Mouse (Mus musculus): ENCODE data around the gene Asb13. TPM values are rescaled to one million over a fixed set of nuclear protein-coding genes. Genes with fewer than 3 reads are reported as not detected.

Gene Asb13
- total and polyA plus RNA-seq, 2 experiments from 2014 or later = 2.2 to 4.3 TPM

GRCm38 (mm10) chr13:3633131-3633530, 701 bp upstream of the Asb13 start:
- Histone ChIP-seq H3K27me3 (ENCODE audit: control insufficient read depth, insufficient read depth, low read length) (no peaks in the 10 kb centered on the region), H3K4me1 (ENCODE audit: control insufficient read depth, insufficient read depth) (no peaks in the 10 kb centered on the region), H3K36me3 (replicated peaks; ENCODE audit: control insufficient read depth, insufficient read depth, low read length) (no peaks in the 10 kb centered on the region), H3K4me2 (ENCODE audit: low read depth, low read length) (no peak overlapping the region), H3K4me3 (ENCODE audit: low read depth, low read length) (no peak overlapping the region; the same call in 1 of the 2 replicates), H3K27ac (ENCODE audit: low read depth) (no peak overlapping the region), H3K9me3 (replicated peaks; ENCODE audit: control insufficient read depth, low read length) (no peaks in the 10 kb centered on the region), H3K9ac (replicated peaks; ENCODE audit: low read depth, low read length) (no peak overlapping the region)
- WGBS = 29% methylated on average over 6 of the region's 6 CpGs
- no peak for TF ChIP-seq EP300 (IDR thresholded peaks at IDR 0.05; ENCODE audit: low read depth)
- no peak for TF ChIP-seq CTCF (IDR thresholded peaks at IDR 0.05; ENCODE audit: low read depth)
- no peak for DNase-seq (ENCODE audit: low spot score)
- ATAC-seq (ENCODE audit: insufficient read depth, low read depth) = no peak

DNA sequence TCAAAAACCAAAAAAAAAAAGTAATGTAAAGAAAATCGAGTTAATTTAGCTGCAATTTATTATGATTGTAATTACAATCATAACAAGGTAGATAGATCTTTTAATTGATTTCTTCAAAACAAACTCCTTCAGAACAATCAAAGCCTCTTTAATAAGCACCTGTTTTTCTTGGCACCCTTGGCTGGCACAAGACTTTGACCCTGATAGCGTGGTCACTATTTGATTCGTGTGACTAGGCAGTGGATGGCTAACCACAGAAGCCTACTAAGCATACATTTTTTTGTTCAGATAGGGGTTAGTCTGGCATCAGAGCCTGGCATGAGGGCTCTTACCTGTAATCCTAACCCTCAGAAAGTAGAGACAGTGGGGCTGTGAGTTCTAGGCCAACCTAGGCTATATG, 1.2 kb downstream of the Asb13 start:
- Histone ChIP-seq H3K27ac (ENCODE audit: low read depth) (no peak overlapping the region), H3K4me1 (ENCODE audit: control insufficient read depth, insufficient read depth) (no peaks in the 10 kb centered on the region), H3K4me2 (ENCODE audit: low read depth, low read length) (no peak overlapping the region), H3K36me3 (replicated peaks; ENCODE audit: control insufficient read depth, insufficient read depth, low read length) (no peaks in the 10 kb centered on the region), H3K9ac (replicated peaks; ENCODE audit: low read depth, low read length) (no peak overlapping the region), H3K9me3 (replicated peaks; ENCODE audit: control insufficient read depth, low read length) (no peaks in the 10 kb centered on the region), H3K4me3 (ENCODE audit: low read depth, low read length) (no peak overlapping the region), H3K27me3 (ENCODE audit: control insufficient read depth, insufficient read depth, low read length) (no peaks in the 10 kb centered on the region)
- no peak for TF ChIP-seq EP300 (IDR thresholded peaks at IDR 0.05; ENCODE audit: low read depth)
- no peak for TF ChIP-seq CTCF (IDR thresholded peaks at IDR 0.05; ENCODE audit: low read depth)
- WGBS = 83% methylated on average over 3 of the region's 3 CpGs
- DNase-seq (ENCODE audit: low spot score) (no peak), ATAC-seq (ENCODE audit: insufficient read depth, low read depth) (no peak)

- DNase-seq (ENCODE audit: low spot score) = no peak
- TF ChIP-seq EP300 (IDR thresholded peaks at IDR 0.05; ENCODE audit: low read depth) (no peak), CTCF (IDR thresholded peaks at IDR 0.05; ENCODE audit: low read depth) (no peak)
- Histone ChIP-seq H3K4me3 (ENCODE audit: low read depth, low read length) (peak overlapping the region; percentile 10; the same call in 1 of the 2 replicates), H3K4me2 (ENCODE audit: low read depth, low read length) (peak overlapping the region; percentile 26; the same call in 1 of the 2 replicates), H3K36me3 (replicated peaks; ENCODE audit: control insufficient read depth, insufficient read depth, low read length) (no peaks in the 10 kb centered on the region), H3K9ac (replicated peaks; ENCODE audit: low read depth, low read length) (no peak overlapping the region), H3K27me3 (ENCODE audit: control insufficient read depth, insufficient read depth, low read length) (no peaks in the 10 kb centered on the region), H3K4me1 (ENCODE audit: control insufficient read depth, insufficient read depth) (no peaks in the 10 kb centered on the region), H3K9me3 (replicated peaks; ENCODE audit: control insufficient read depth, low read length) (no peaks in the 10 kb centered on the region), H3K27ac (ENCODE audit: low read depth) (no peak overlapping the region)
- no peak for ATAC-seq (ENCODE audit: insufficient read depth, low read depth)
- WGBS = 55% methylated on average over 11 of the region's 11 CpGs
Measured at GRCm38 (mm10) chr13:3636797-3637196, 3.0 kb downstream of the Asb13 start.

DNA sequence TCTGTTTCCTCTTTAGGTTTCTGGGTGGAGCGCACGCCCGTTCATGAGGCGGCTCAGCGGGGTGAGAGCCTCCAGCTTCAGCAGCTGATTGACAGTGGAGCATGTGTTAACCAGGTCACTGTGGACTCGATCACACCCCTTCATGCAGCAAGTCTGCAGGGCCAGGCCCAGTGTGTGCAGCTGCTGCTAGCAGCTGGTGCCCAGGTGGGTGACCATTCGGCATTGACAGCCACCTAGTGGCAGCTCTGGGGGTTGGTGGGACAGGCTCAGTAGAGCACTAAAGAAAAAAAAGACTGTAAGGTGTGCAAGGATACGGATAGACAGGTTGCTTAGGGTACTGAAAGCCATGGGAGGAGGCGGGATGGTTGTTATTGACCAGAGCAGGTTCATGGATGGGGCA, 8.2 kb downstream of the Asb13 start:
- Histone ChIP-seq H3K4me2 (ENCODE audit: low read depth, low read length) (no peak overlapping the region), H3K36me3 (replicated peaks; ENCODE audit: control insufficient read depth, insufficient read depth, low read length) (no peaks in the 10 kb centered on the region), H3K27me3 (ENCODE audit: control insufficient read depth, insufficient read depth, low read length) (no peaks in the 10 kb centered on the region), H3K9me3 (replicated peaks; ENCODE audit: control insufficient read depth, low read length) (no peaks in the 10 kb centered on the region), H3K4me1 (ENCODE audit: control insufficient read depth, insufficient read depth) (no peaks in the 10 kb centered on the region), H3K27ac (ENCODE audit: low read depth) (no peak overlapping the region), H3K4me3 (ENCODE audit: low read depth, low read length) (no peak overlapping the region), H3K9ac (replicated peaks; ENCODE audit: low read depth, low read length) (no peak overlapping the region)
- 0 out of 2 replicates have a peak, but pooled peaks have one; percentile 58 for ATAC-seq (ENCODE audit: insufficient read depth, low read depth)
- WGBS = 68% methylated on average over 9 of the region's 9 CpGs
- no peak for DNase-seq (ENCODE audit: low spot score)
- TF ChIP-seq EP300 (IDR thresholded peaks at IDR 0.05; ENCODE audit: low read depth) (no peak), CTCF (IDR thresholded peaks at IDR 0.05; ENCODE audit: low read depth) (peak; percentile 52)

GRCm38 (mm10) chr13:3642538-3642937, 8.7 kb downstream of the Asb13 start:
- no peak overlapping the region for H3K27ac ChIP-seq (ENCODE audit: low read depth)
- TF ChIP-seq CTCF (IDR thresholded peaks at IDR 0.05; ENCODE audit: low read depth) (no peak), EP300 (IDR thresholded peaks at IDR 0.05; ENCODE audit: low read depth) (no peak)
- H3K4me2 ChIP-seq (ENCODE audit: low read depth, low read length) = no peak overlapping the region
- no peaks in the 10 kb centered on the region for H3K27me3 ChIP-seq (ENCODE audit: control insufficient read depth, insufficient read depth, low read length)
- no peaks in the 10 kb centered on the region for H3K9me3 ChIP-seq (replicated peaks; ENCODE audit: control insufficient read depth, low read length)
- DNase-seq (ENCODE audit: low spot score) = no peak
- no peak for ATAC-seq (ENCODE audit: insufficient read depth, low read depth)
- WGBS = 74% methylated on average over 5 of the region's 5 CpGs
- no peaks in the 10 kb centered on the region for H3K36me3 ChIP-seq (replicated peaks; ENCODE audit: control insufficient read depth, insufficient read depth, low read length)
- no peaks in the 10 kb centered on the region for H3K4me1 ChIP-seq (ENCODE audit: control insufficient read depth, insufficient read depth)
- H3K9ac ChIP-seq (replicated peaks; ENCODE audit: low read depth, low read length) = no peak overlapping the region
- H3K4me3 ChIP-seq (ENCODE audit: low read depth, low read length) = no peak overlapping the region

GRCm38 (mm10) chr13:3644871-3645270, 11.0 kb downstream of the Asb13 start:
- no peak overlapping the region for H3K27ac ChIP-seq (ENCODE audit: low read depth)

More at GRCm38 (mm10) chr13:3644871-3645270, 11.0 kb downstream of the Asb13 start:
- H3K4me2 ChIP-seq (ENCODE audit: low read depth, low read length) = no peak overlapping the region
- no peak overlapping the region for H3K9ac ChIP-seq (replicated peaks; ENCODE audit: low read depth, low read length)
- H3K9me3 ChIP-seq (replicated peaks; ENCODE audit: control insufficient read depth, low read length) = no peaks in the 10 kb centered on the region
- no peaks in the 10 kb centered on the region for H3K27me3 ChIP-seq (ENCODE audit: control insufficient read depth, insufficient read depth, low read length)
- TF ChIP-seq CTCF (IDR thresholded peaks at IDR 0.05; ENCODE audit: low read depth) = no peak
- no peak for TF ChIP-seq EP300 (IDR thresholded peaks at IDR 0.05; ENCODE audit: low read depth)
- WGBS = 89% methylated on average over 5 of the region's 5 CpGs
- no peaks in the 10 kb centered on the region for H3K4me1 ChIP-seq (ENCODE audit: control insufficient read depth, insufficient read depth)
- DNase-seq (ENCODE audit: low spot score) (no peak), ATAC-seq (ENCODE audit: insufficient read depth, low read depth) (no peak)
- H3K36me3 ChIP-seq (replicated peaks; ENCODE audit: control insufficient read depth, insufficient read depth, low read length) = 0 out of 2 replicates have a peak, but pooled peaks cover under 1% of the 10 kb centered on the region
- no peak overlapping the region for H3K4me3 ChIP-seq (ENCODE audit: low read depth, low read length)
